Mouse (Mus musculus) 416B (cell line): ENCODE measurements at regions not wholly inside any gene's neighbourhood (a gene's known extent, or its start where the extent isn't known, plus 50 kb on each side); places are given as distances from the start of the nearest gene placed in this dataset.

Source experiments
- DNase-seq: peaks from one replicate; pipeline ENCODE4 v3.0.0; 2011; ENCODE audit warnings: low read depth

DNA sequence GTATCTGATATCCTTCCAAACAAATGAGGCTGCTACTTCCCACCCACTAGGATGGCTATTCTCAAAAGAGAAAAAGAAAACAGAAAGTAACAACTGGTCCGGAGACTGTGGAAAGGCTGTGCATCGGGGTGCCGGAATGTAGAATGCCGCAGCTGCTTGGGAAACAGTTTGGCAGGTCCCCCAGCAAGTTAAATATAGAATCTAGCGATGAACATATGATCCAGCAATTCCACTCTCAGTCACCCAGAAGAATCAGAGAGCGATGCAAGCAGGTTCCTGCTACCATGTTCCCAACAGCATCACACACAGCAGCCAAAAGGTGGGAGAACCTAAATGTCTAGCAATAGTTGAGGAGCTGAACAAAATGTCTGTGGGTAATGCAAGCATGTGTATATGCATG lies 528.3 kb upstream of the Gm19410 start:
- DNase-seq = no peak

GRCm38 (mm10) chr8:35240884-35241283 lies 524.7 kb upstream of the Gm19410 start:
- DNase-seq = no peak

DNA sequence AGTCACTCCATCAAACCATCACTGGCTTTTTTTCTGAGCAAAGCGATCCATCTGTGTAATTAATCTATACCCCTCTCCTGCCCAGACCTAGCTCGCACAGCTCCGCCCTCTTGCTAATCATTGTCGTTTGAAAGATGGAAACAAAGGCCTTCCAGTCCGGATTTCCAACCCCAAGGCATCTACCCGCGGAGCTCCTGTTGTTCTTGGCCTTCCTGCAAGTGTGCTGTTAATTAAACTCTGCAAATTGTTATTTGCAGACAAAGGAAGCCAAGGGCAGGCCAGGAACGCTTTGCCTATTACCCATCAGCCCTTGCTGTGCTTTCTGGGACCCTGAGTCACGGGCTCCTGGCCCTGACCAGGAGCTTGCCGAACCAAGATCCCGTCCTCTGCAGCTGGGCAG lies 522.0 kb upstream of the Gm19410 start:
- DNase-seq = no peak

GRCm38 (mm10) chr8:35249747-35250375 lies 515.7 kb upstream of the Gm19410 start:
- DNase-seq = no peak

GRCm38 (mm10) chr8:35250641-35251040 lies 514.9 kb upstream of the Gm19410 start:
- DNase-seq = peak; percentile 83

GRCm38 (mm10) chr8:35253946-35254345 lies 511.6 kb upstream of the Gm19410 start:
- DNase-seq = no peak

GRCm38 (mm10) chr8:35255327-35255726 lies 510.3 kb upstream of the Gm19410 start:
- no peak for DNase-seq

- DNase-seq = peak; percentile 7
These were observed 508.6 kb upstream of the Gm19410 start for GRCm38 (mm10) chr8:35256958-35257357.

DNA sequence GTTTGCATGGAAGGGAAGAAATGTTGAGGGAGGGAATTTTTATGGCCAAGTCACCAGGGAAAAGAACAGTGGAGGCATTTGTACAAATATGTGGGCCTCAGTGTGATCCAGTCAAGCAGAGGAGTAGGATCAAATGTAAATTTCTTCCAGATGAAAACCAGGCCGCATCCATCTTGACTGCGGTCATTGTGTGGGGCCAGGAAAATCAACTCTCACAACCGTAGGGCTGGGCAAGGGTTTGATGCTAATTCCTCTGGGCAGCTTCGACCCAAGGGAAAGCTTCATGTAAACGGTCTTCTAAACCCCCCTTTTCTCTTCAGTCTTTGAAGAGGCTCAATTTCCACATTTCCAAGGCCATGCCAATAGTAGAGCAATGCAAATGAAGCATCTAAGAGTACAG lies 497.4 kb upstream of the Gm19410 start:
- DNase-seq = no peak

DNA sequence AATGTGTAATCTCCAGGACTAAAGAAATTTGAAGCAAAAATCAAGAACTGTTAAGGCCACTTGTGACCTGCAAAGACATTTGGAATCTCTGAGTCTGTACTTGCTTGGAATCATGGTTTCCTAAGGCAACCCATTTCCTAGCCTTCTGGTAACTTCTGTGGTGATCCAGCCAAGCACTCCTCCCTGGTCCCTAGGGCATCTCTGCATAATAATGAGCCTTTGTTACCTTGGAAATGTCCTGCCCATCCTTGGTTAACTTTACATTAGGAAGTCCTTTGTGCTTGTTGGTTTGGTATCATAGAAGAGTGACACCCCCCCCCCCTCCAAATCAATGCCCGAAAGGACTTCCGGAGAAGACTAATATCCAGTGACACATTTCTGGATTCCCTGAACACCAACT lies 496.6 kb upstream of the Gm19410 start:
- DNase-seq = no peak

GRCm38 (mm10) chr8:35275972-35276371 lies 489.6 kb upstream of the Gm19410 start:
- no peak for DNase-seq

DNA sequence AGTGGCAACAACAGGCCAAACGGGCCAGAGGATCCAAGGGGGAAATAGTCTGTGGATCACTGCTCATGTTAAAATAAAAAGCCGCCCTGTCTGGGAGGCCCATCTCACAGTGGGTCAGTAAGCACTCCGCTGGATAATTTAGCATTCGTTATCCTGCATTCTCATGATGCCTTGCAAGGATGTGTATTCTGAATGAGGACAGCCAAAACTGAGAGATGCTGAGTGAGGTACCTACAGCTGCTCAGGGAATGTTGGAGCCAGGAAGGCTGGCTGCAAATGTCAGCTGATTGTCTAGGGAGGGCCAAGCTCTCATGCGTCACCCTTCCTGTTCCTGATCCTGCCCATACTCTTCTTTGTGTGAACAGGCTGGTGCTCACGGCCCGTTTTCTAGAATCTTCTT lies 489.1 kb upstream of the Gm19410 start:
- no peak for DNase-seq

GRCm38 (mm10) chr8:35278946-35279345 lies 486.6 kb upstream of the Gm19410 start:
- DNase-seq = no peak

DNA sequence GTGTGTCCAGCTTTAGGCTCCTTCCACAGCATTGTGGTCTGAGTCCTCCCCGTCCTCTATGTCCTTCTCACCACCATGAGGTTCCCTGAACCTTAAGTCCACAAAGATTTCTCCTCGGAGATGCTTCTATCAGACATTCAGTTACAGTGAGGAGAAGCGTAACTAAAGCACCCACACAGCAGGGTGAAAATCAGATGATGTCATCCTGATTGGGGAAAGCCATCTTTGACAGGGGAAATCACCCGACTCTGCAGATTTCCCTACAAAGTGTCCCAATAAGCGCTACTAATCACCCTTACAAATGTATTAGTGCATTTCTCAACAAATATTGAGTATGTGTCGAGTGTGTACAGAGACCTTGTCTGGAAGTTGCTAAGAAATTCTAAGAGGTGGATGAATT lies 484.8 kb upstream of the Gm19410 start:
- DNase-seq = no peak

DNA sequence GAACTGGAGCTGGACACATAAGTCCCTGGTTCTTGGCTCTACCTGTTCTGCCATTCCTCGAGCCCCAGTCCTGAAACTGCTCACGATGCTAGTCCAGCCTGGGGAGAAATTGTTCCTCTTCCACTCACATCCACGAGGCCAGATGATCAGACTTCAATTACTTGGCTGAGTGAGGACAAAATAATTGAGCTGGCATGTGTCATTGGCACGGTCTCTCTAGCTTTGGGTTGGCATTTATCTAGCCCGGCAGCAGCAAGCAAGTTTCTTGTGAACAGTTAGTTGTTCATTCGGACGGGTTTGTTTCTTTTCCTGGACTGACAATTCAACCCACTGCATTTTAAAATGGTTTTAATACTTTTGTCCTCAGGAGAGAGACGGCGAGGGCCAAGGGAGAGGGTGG lies 482.2 kb upstream of the Gm19410 start:
- DNase-seq = no peak

DNA sequence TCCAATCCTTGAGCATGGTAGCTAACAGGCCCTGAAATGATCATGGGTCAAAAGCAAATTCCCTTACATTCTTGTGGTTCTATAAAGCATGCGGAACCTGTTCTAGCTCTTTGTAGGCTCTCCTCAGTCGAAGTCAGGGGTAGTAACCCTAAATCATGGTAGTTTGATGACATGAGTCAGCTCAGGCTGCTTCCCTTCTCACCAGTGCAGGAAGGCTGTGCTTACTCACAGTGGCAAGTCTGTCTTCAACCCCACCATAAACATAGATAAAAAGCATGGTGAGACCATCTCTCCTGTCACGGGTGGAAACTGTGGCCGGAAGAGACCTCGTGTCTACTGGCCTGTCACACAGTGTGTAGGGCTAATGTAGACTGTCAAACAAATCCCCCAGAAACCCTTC lies 476.6 kb upstream of the Gm19410 start:
- peak; percentile 7 for DNase-seq

- no peak for DNase-seq
These were observed 475.6 kb upstream of the Gm19410 start for GRCm38 (mm10) chr8:35289967-35290366.

- DNase-seq = no peak
These were observed 472.0 kb upstream of the Gm19410 start for GRCm38 (mm10) chr8:35293437-35294126.

- DNase-seq = no peak
These were observed 468.7 kb upstream of the Gm19410 start for GRCm38 (mm10) chr8:35296936-35297335.

- no peak for DNase-seq
These were observed 466.5 kb upstream of the Gm19410 start for GRCm38 (mm10) chr8:35299088-35299487.

- no peak for DNase-seq
These were observed 465.2 kb upstream of the Gm19410 start for GRCm38 (mm10) chr8:35300359-35300758.

DNA sequence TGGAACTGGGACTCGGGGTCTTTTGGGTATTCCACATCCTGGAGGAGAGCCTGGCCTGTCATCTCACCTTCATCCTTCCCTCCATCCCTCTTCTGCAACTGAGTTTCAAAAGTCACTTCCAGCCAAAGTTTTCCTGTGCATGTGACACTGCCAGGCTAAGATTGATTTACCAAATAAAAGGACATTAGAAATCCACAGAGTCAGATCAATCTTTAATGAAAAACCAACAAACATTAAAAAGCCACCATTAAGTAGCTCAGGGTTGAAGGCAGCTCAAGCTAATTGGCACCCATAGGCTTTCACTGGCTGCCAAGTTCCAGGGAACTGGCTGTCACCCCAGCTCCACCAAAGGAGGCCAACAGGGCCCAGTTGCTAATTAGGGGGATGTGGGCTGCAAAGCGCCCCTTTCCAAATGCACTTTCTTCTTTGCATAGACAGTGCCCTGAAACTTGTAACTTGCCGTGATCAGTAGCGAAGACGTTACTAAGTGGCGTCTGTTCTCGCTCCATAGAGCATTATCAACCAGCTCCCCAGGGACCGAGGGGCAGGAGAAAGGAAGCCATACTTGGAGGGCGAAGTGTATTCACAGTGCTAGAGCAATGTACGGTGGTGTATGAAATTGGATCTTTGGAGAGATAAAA lies 464.6 kb upstream of the Gm19410 start:
- no peak for DNase-seq

GRCm38 (mm10) chr8:35302856-35303255 lies 462.7 kb upstream of the Gm19410 start:
- no peak for DNase-seq
